Mouse (Mus musculus): ENCODE data around the gene Rnd3.
A peak's percentile ranks its signal among the peaks of the same experiment; 100 is the strongest.

Gene Rnd3

GRCm38 (mm10) chr2:51148975-51149374, at the start of gene Rnd3:
Gene Rnd3 (minus strand): TSS chr2:51149111.
- DNase-seq (ENCODE audit: low spot score in 2 of 2) = peak; percentile 88 to 97

DNA sequence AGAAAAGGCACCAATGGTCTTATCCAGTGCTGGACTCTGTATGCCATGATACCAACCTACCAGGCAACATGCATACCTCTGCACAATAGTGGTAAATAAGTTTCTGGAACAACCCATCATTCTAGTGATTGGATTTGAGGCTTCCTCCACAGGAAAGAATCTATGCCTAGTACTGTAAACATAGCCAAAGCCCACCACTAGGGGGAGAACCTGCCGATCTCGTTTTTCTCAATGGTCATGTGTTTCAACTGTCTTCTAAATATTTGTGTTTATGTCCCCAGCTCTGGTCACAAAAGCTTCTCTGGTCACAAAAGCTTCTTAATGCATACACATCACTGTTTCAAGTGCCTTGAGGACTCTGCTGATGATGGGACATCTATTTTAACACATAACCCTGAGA, 43.4 kb upstream of the Rnd3 start:
- DNase-seq (ENCODE audit: low spot score in 2 of 2) = no peak

GRCm38 (mm10) chr2:51185762-51186161, 36.9 kb upstream of the Rnd3 start:
- no peak for DNase-seq (ENCODE audit: low spot score in 2 of 2)

- no peak for DNase-seq (ENCODE audit: low spot score in 2 of 2)
These were observed 34.1 kb upstream of the Rnd3 start for GRCm38 (mm10) chr2:51182990-51183389.

DNA sequence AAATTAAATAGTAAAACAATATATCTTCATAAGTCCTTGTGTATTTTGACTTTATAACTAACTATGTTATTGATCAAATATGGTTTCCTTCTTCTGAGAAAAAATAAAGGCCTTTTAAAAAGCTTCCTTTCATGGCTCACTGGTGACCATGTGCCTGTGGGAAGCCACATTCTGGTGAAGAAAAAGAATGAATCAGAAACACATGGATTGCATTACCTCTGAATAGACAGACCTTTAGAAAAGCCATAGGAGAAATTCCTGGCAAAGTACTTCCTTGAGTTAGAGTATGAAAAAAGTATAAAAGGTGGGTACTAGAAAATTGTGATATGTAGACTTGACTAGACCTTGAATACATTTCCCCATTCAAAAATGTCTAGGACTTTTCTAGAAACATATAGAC, 32.5 kb upstream of the Rnd3 start:
- DNase-seq (ENCODE audit: low spot score in 2 of 2) = no peak

- DNase-seq (ENCODE audit: low spot score in 2 of 2) = no peak
These were observed 30.2 kb upstream of the Rnd3 start for GRCm38 (mm10) chr2:51179096-51179495.

GRCm38 (mm10) chr2:51177615-51178014, 28.7 kb upstream of the Rnd3 start:
- no peak for DNase-seq (ENCODE audit: low spot score in 2 of 2)

DNA sequence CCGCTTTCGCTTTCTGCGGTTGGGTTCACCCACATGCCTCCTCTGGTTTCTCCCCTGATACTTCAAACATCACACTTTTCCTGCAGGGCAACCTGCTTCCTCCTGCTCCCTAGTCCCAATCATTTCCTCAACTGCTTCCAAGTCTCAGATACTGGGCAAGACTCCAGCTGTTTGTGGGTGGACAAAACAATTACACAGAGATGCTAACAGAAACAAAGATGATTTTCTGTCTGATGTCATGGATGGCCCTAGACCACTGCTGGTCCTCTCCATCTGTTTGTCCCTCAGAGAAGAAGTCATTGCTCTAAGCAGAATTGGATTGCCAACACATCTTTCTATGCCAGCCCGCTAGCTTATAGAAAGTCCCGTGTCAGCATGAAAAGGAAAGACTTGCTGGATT, 26.4 kb upstream of the Rnd3 start:
- no peak for DNase-seq (ENCODE audit: low spot score in 2 of 2)

DNA sequence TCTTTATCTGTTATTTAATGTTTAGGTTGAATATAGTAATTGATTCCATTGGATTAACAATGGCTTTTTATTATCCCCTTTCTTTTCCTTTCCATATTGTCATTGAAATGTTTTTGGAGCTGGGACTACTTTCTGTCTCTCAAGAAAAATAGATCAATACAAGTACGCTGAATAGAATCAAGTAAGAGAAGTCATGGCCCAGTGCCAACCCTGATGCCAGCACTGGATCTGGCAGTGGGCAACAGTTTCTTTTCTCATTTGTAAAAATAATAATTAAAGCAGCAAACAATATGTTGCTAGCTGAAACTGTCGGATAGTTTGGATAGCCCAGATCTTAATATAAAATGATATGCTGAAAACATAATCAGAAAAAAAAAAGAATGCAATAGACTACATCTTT, 12.2 kb upstream of the Rnd3 start:
- DNase-seq (ENCODE audit: low spot score in 2 of 2) = no peak

GRCm38 (mm10) chr2:51148454-51148853, 457 bp downstream of the Rnd3 start:
- DNase-seq (ENCODE audit: low spot score in 2 of 2) = peak; percentile 32 to 57

- no peak for DNase-seq (ENCODE audit: low spot score in 2 of 2)
These were observed 875 bp downstream of the Rnd3 start for GRCm38 (mm10) chr2:51148065-51148407.

GRCm38 (mm10) chr2:51147318-51148064, 1.4 kb downstream of the Rnd3 start:
- DNase-seq (ENCODE audit: low spot score in 2 of 2) = peak; percentile 75 to 91

DNA sequence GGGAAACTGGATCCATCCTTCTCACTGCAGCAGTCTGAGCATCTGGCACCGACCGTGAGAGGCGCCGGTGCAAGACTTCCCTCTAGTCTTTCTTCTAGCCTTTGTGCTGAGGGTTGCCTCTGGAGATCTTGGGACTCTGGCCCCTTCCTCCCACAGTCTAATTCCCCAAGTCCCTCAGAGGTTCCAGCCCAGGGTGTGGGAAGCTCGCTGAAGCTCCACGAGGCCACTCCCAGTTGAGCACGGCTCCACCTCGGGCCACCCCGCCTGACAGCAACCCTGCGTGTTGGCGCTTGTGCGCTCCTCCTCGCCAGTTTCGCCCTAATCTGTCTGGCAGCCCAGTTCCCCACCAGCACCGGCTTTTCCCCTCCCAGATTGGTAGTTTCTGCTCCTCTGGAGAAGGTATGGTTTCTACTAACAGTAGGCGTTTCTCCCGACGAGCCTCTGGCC, 2.0 kb downstream of the Rnd3 start:
- peak; percentile 84 to 85 for DNase-seq (ENCODE audit: low spot score in 2 of 2)

GRCm38 (mm10) chr2:51145838-51146470, 3.0 kb downstream of the Rnd3 start:
- no peak for DNase-seq (ENCODE audit: low spot score in 2 of 2)

DNA sequence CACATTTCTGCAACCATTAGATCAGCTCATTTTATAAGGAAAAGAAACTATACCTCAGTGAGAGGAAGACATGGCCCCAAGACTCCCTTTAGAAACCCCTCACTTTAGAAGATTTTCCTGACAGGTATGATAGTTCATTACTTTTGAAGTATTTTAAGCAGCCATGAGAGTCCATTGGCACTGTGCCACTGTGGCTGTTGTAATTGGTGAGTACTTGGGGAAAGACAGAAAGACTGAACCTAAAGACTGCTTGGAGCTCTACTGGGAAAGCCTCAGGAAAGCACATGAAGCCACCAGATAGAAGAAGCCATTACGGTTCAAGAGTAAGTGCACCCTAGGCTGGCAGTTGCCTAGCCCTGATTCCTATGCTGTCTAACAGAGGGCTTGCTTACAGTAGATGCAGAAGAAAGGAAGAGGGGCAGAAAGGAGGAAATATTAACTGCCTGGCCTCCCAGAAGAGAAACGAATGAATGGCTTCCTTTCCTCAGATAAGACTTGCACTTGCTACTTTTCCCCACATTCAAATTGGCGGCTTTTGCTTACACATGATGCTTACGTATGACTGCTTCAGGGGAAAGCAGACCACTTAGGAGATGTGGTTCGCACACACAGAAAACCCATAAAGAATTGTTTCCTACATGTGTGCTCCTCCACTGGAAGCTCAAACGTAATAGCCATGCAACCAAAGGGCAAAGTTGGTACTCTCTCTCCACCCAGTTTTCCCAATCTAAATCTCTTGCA, 4.4 kb downstream of the Rnd3 start:
- DNase-seq (ENCODE audit: low spot score in 2 of 2) = no peak

DNA sequence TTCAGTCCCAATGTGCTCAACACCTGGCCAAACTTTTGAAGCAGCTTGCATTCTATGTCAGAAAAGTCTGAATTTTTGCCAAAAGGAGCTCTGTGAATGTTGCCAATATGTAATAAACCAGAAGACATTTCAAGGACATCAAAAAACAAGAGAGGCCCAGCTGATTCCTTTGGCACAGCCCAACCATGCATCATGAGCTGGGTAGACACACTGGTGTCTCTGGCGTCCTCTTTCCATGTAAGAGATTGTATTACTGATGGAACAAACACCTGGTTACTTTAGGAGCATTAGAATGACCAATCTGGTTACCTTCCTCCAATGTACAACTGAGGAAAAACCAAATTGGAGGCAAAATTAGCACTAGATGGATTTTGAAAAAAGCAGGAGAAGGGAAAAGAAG, 6.5 kb downstream of the Rnd3 start:
- no peak for DNase-seq (ENCODE audit: low spot score in 2 of 2)

DNA sequence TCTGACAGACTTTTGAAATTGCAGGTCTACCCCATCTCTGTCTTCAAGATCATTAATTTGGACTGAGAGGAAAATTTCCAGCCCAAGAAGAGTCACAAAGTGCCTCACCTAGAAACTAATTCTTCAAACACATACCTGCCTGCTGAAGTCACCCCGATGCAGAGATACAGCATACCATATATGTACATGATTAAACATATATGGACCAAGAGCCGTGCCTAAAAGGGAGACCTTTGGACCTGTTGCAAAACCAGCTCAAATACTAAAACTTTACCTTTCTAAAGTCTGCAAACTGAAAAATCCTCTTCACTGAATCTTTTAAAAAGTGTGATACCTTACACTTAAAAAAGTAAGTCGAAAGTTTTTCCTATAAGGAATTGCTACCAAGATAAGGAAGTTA, 7.6 kb downstream of the Rnd3 start:
- no peak for DNase-seq (ENCODE audit: low spot score in 2 of 2)

- DNase-seq (ENCODE audit: low spot score in 2 of 2) = no peak
These were observed 8.4 kb downstream of the Rnd3 start for GRCm38 (mm10) chr2:51140486-51140885.

DNA sequence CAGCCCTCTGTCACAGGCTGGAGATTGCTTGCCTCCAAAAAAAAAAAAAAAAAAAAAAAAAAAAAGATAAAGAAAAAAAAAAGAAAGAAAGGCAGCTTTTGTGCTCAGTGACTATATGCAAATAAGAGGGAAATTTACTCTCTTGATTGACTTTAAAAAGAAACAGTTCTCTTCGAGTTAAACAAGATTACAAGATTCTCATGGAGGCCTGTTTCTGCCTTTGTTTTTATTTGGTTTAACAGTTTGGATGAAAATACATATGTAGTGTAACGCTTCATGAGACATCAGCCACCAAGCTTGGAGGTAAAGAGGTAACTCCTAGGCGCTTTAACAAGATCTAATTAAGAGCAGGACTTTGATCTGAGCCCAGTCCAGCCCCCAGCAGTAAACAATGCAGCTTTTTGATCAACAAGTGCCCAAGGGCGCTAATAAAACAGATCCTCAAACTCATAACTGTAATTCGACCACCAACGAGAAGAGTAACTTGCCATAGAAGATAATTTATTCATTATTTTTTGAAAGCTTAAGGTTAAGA, 8.9 kb downstream of the Rnd3 start:
- no peak for DNase-seq (ENCODE audit: low spot score in 2 of 2)

DNA sequence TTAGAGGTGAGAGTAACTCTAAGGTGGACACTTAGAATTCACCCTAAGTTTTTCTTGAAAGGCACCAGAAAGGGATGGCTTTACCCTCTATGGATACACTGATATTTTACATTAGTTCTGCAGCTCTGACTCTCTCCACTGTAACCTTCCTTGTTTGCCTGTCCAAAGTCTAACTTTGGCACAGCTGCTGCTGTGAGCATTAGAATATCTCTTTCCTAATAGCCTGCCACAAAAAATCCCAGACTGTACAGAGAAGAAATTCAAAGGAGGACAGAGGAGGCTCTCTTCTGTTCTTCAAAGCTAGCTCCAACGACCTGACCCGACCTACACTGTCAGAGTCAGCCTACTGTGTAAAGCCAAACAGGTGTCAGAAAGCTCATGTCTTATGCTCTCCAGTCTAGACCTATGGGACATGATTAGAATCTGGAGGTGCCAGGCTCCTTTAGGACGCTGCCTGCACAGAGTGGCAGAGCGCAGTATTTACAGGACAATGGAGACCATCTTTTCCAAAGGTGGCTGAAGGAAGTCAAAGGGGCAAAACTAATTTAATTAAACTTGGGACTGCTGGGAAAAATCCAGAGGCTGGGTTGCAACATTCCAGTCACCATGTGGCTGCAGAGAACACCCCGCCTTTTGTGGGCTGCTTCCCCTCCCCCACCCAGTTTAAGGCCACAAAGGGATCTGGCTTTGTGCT, 9.5 kb downstream of the Rnd3 start:
- DNase-seq (ENCODE audit: low spot score in 2 of 2) = no peak

- no peak for DNase-seq (ENCODE audit: low spot score in 2 of 2)
These were observed 11.2 kb downstream of the Rnd3 start for GRCm38 (mm10) chr2:51137726-51138125.

DNA sequence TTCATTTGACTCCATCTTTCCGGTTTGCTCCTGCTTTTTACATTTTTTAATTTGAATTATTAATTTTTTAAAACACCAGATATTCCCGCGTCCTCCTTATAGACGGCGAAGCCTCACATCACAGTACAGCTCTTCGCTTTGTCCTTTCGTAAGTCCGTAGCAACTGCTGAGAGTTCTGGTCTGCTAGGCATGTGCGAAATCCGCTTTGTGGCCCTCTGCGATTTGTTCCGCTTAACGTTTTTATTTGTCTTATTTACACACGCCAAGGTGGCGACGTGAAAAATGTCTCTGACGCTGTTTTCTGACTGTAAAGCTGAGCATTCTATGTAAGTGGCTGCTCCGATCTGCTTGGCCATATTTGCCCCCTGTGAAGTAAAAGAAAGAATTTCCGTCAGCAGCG, 16.7 kb downstream of the Rnd3 start:
- no peak for DNase-seq (ENCODE audit: low spot score in 2 of 2)
